Comparison of ENCODE assay signal across 7 mouse cellular contexts in genomic region chr6:85069023-85069985, GRCm38 (mm10). TPM values are rescaled to one million over a fixed set of nuclear protein-coding genes. Genes with fewer than 3 reads are reported as not detected.
A peak's percentile ranks its signal among the peaks of the same experiment; 100 is the strongest.
DNase-seq lines count a peak whose midpoint lies in the region; ATAC-seq lines count a peak whose summit lies in the region.

Gene Exoc6b, minus strand, starts transcription at chr6:85069513.

- H3K9me3 ChIP-seq in intestine, embryonic 15.5 days = no peaks in the 10 kb centered on the region
- no peaks in the 10 kb centered on the region for H3K9me3 ChIP-seq in midbrain, embryonic 10.5 days (replicated peaks)

- H3K27ac ChIP-seq in intestine, embryonic 15.5 days = peak within 1 kb of the TSS; percentile 87
- peak within 1 kb of the TSS; percentile 89 for H3K27ac ChIP-seq in midbrain, embryonic 10.5 days (replicated peaks)

- ATAC-seq in intestine, embryonic 15.5 days = peak; percentile 98

- H3K4me3 ChIP-seq in intestine, embryonic 15.5 days (replicated peaks) = peak within 1 kb of the TSS; percentile 88
- peak within 1 kb of the TSS; percentile 89 for H3K4me3 ChIP-seq in midbrain, embryonic 10.5 days

- no peaks in the 10 kb centered on the region for H3K27me3 ChIP-seq in intestine, embryonic 15.5 days (replicated peaks)
- H3K27me3 ChIP-seq in midbrain, embryonic 10.5 days (ENCODE audit: low read depth, poor library complexity, severe bottlenecking) = peaks cover 12% of the 10 kb centered on the region

- under 1% methylated on average over 61 of the region's 63 CpGs for WGBS in intestine, embryonic 15.5 days
- WGBS in midbrain, embryonic 10.5 days = under 1% methylated on average over 63 of the region's 63 CpGs

- intact Hi-C loops in left cerebral cortex, postnatal 25 days (cut with DNase I) = no loop called here

- peak; percentile 91 to 97 for DNase-seq in adrenal gland, adult (ENCODE audit: inconsistent age in 2 of 2, low spot score in 1 of 2)
- DNase-seq in embryo, embryonic 10.5 days (ENCODE audit: low spot score) = peak; percentile 84
- peak; percentile 83 for DNase-seq in gastrocnemius, postnatal 25 days
- peak; percentile 87 to 89 for DNase-seq in left cerebral cortex, postnatal 25 days (ENCODE audit: low spot score in 2 of 2)
- DNase-seq in midbrain, embryonic 10.5 days (ENCODE audit: low spot score) = peak; percentile 83
- DNase-seq in right cerebral cortex, postnatal 4 days = peak; percentile 86

- H3K4me1 ChIP-seq in intestine, embryonic 15.5 days (replicated peaks) = peaks cover 8% of the 10 kb centered on the region
- peaks cover 14% of the 10 kb centered on the region for H3K4me1 ChIP-seq in midbrain, embryonic 10.5 days

- no peaks in the 10 kb centered on the region for H3K36me3 ChIP-seq in intestine, embryonic 15.5 days
- H3K36me3 ChIP-seq in midbrain, embryonic 10.5 days = no peaks in the 10 kb centered on the region

- peak within 1 kb of the TSS; percentile 88 for H3K4me2 ChIP-seq in intestine, embryonic 15.5 days (replicated peaks)

- peak within 1 kb of the TSS; percentile 80 for H3K9ac ChIP-seq in intestine, embryonic 15.5 days

RNA-seq across cellular contexts. Expression of gene Exoc6b, which starts in this region (rescaled TPM):
- 10 to 100 TPM; 11.4 to 13.8 TPM for total RNA-seq in gastrocnemius, postnatal 25 days (2021)
- polyA plus RNA-seq in intestine, embryonic 15.5 days (2015; fragmentation: Nextera tagmentation; extraction: Ambion mirVana) = 19.5 and 21.3 TPM in 2 replicates
- total RNA-seq in left cerebral cortex, postnatal 25 days (2021) = 10 to 100 TPM; 81.3 to 85.1 TPM
- polyA plus RNA-seq in midbrain, embryonic 10.5 days (2016; fragmentation: Nextera tagmentation; extraction: Ambion mirVana) = 22.8 and 29.2 TPM in 2 replicates

Comparison
In these comparisons a context has a peak if more than half of its experiments do, and no peak if none do; other contexts are left out.
1. Peak in every context shown above with its lines: DNase-seq, ATAC-seq, H3K4me3 ChIP-seq and H3K27ac ChIP-seq.
2. RNA of gene Exoc6b (total RNA-seq): 81.3 to 85.1 TPM in left cerebral cortex, postnatal 25 days; 11.4 to 13.8 TPM in gastrocnemius, postnatal 25 days; every median in the first group is over 4 times any median in the second.